Mouse (Mus musculus): ENCODE measurements around the gene Foxc1. TPM values are rescaled to one million over a fixed set of nuclear protein-coding genes. Genes with fewer than 3 reads are reported as not detected.
A peak's percentile ranks its signal among the peaks of the same experiment; 100 is the strongest.

Gene Foxc1
- polyA plus RNA-seq, 1 experiment from 2014 or later, result 1.0 TPM

- Histone ChIP-seq H3K27ac (replicated peaks) (no peak overlapping the region), H3K36me3 (no peaks in the 10 kb centered on the region), H3K27me3 (peaks cover 78% of the 10 kb centered on the region), H3K4me3 (peak overlapping the region; percentile 42), H3K9ac (replicated peaks) (no peak overlapping the region), H3K4me1 (peaks cover 44% of the 10 kb centered on the region), H3K4me2 (replicated peaks) (peak overlapping the region; percentile 77), H3K9me3 (no peaks in the 10 kb centered on the region)
- ATAC-seq (replicated peaks), result 0 out of 2 replicates have a peak, but pooled peaks have one; percentile 3
- WGBS, result 1% methylated on average over 72 of the region's 73 CpGs
Observed at GRCm38 (mm10) chr13:31808116-31808803, 1.8 kb downstream of the Foxc1 start.

GRCm38 (mm10) chr13:31808804-31809420, 2.5 kb downstream of the Foxc1 start:
- peaks cover 41% of the 10 kb centered on the region for H3K4me1 ChIP-seq
- no peaks in the 10 kb centered on the region for H3K9me3 ChIP-seq
- 5% methylated on average over 16 of the region's 16 CpGs for WGBS
- no peaks in the 10 kb centered on the region for H3K36me3 ChIP-seq
- no peak for ATAC-seq (replicated peaks)
- peaks cover 80% of the 10 kb centered on the region for H3K27me3 ChIP-seq
- H3K4me3 ChIP-seq, result peak overlapping the region; percentile 42
- no peak overlapping the region for H3K9ac ChIP-seq (replicated peaks)
- peak overlapping the region; percentile 77; the same call in 1 of the 2 replicates for H3K4me2 ChIP-seq (replicated peaks)
- H3K27ac ChIP-seq (replicated peaks), result no peak overlapping the region

GRCm38 (mm10) chr13:31809701-31810100, 3.3 kb downstream of the Foxc1 start:
- no peak overlapping the region for H3K4me2 ChIP-seq (replicated peaks)
- no peak overlapping the region for H3K27ac ChIP-seq (replicated peaks)
- no peaks in the 10 kb centered on the region for H3K36me3 ChIP-seq
- H3K9ac ChIP-seq (replicated peaks), result no peak overlapping the region
- H3K27me3 ChIP-seq, result peaks cover 81% of the 10 kb centered on the region
- peaks cover 41% of the 10 kb centered on the region for H3K4me1 ChIP-seq
- no peak for ATAC-seq (replicated peaks)
- WGBS, result 8% methylated on average over 6 of the region's 6 CpGs
- no peak overlapping the region for H3K4me3 ChIP-seq
- no peaks in the 10 kb centered on the region for H3K9me3 ChIP-seq

GRCm38 (mm10) chr13:31810375-31810692, 3.9 kb downstream of the Foxc1 start:
- no peak for ATAC-seq (replicated peaks)
- peaks cover 81% of the 10 kb centered on the region for H3K27me3 ChIP-seq
- peaks cover 41% of the 10 kb centered on the region for H3K4me1 ChIP-seq
- no peak overlapping the region for H3K9ac ChIP-seq (replicated peaks)
- H3K4me2 ChIP-seq (replicated peaks), result no peak overlapping the region
- H3K27ac ChIP-seq (replicated peaks), result no peak overlapping the region
- under 1% methylated on average over 9 of the region's 9 CpGs for WGBS
- no peaks in the 10 kb centered on the region for H3K9me3 ChIP-seq
- no peaks in the 10 kb centered on the region for H3K36me3 ChIP-seq
- peak overlapping the region; percentile 30 for H3K4me3 ChIP-seq

GRCm38 (mm10) chr13:31810693-31811541, 4.5 kb downstream of the Foxc1 start:
- Histone ChIP-seq H3K4me1 (peaks cover 38% of the 10 kb centered on the region), H3K4me3 (peak overlapping the region; percentile 30), H3K9me3 (no peaks in the 10 kb centered on the region), H3K36me3 (no peaks in the 10 kb centered on the region), H3K9ac (replicated peaks) (no peak overlapping the region), H3K4me2 (replicated peaks) (peak overlapping the region; percentile 34), H3K27me3 (peaks cover 81% of the 10 kb centered on the region), H3K27ac (replicated peaks) (no peak overlapping the region)
- 1% methylated on average over 62 of the region's 65 CpGs for WGBS
- peak; percentile 15; the same call in 1 of the 2 replicates for ATAC-seq (replicated peaks)

GRCm38 (mm10) chr13:31811542-31812021, 5.1 kb downstream of the Foxc1 start:
- Histone ChIP-seq H3K9ac (replicated peaks) (no peak overlapping the region), H3K27ac (replicated peaks) (no peak overlapping the region), H3K4me2 (replicated peaks) (peak overlapping the region; percentile 34), H3K36me3 (no peaks in the 10 kb centered on the region), H3K9me3 (no peaks in the 10 kb centered on the region), H3K27me3 (peaks cover 81% of the 10 kb centered on the region), H3K4me3 (peak overlapping the region; percentile 30), H3K4me1 (peaks cover 32% of the 10 kb centered on the region)
- ATAC-seq (replicated peaks), result no peak
- whole genome bisulfite sequencing, result 7% methylated on average over 44 of the region's 44 CpGs

- Histone ChIP-seq H3K27ac (replicated peaks) (no peak overlapping the region), H3K4me1 (peaks cover 21% of the 10 kb centered on the region), H3K9ac (replicated peaks) (no peak overlapping the region), H3K9me3 (no peaks in the 10 kb centered on the region), H3K36me3 (no peaks in the 10 kb centered on the region), H3K4me3 (no peak overlapping the region), H3K27me3 (peaks cover 79% of the 10 kb centered on the region), H3K4me2 (replicated peaks) (no peak overlapping the region)
- 51% methylated on average over 2 of the region's 2 CpGs for WGBS
- no peak for ATAC-seq (replicated peaks)
Observed at GRCm38 (mm10) chr13:31812701-31813100, 6.3 kb downstream of the Foxc1 start.

GRCm38 (mm10) chr13:31815383-31816003, 9.1 kb downstream of the Foxc1 start:
- peaks cover 77% of the 10 kb centered on the region for H3K27me3 ChIP-seq
- no peak overlapping the region for H3K4me2 ChIP-seq (replicated peaks)
- peaks cover 10% of the 10 kb centered on the region for H3K4me1 ChIP-seq
- H3K4me3 ChIP-seq, result no peak overlapping the region
- H3K9me3 ChIP-seq, result no peaks in the 10 kb centered on the region
- WGBS, result 35% methylated on average over 15 of the region's 15 CpGs
- no peaks in the 10 kb centered on the region for H3K36me3 ChIP-seq
- no peak overlapping the region for H3K27ac ChIP-seq (replicated peaks)
- H3K9ac ChIP-seq (replicated peaks), result no peak overlapping the region
- ATAC-seq (replicated peaks), result no peak

GRCm38 (mm10) chr13:31818337-31818736, 11.9 kb downstream of the Foxc1 start:
- Histone ChIP-seq H3K36me3 (no peaks in the 10 kb centered on the region), H3K4me3 (no peak overlapping the region), H3K27me3 (peaks cover 68% of the 10 kb centered on the region), H3K9ac (replicated peaks) (no peak overlapping the region), H3K4me1 (peaks cover 3% of the 10 kb centered on the region), H3K27ac (replicated peaks) (no peak overlapping the region), H3K9me3 (no peaks in the 10 kb centered on the region), H3K4me2 (replicated peaks) (no peak overlapping the region)
- 65% methylated on average over 7 of the region's 7 CpGs for WGBS
- no peak for ATAC-seq (replicated peaks)

GRCm38 (mm10) chr13:31819664-31820405, 13.4 kb downstream of the Foxc1 start:
- Histone ChIP-seq H3K4me3 (no peak overlapping the region), H3K9me3 (no peaks in the 10 kb centered on the region), H3K9ac (replicated peaks) (no peak overlapping the region), H3K27ac (replicated peaks) (no peak overlapping the region), H3K4me1 (peaks cover 3% of the 10 kb centered on the region), H3K36me3 (no peaks in the 10 kb centered on the region), H3K27me3 (peaks cover 53% of the 10 kb centered on the region), H3K4me2 (replicated peaks) (no peak overlapping the region)
- WGBS, result 37% methylated on average over 14 of the region's 14 CpGs
- ATAC-seq (replicated peaks), result no peak; the same call in 1 of the 2 replicates

GRCm38 (mm10) chr13:31820587-31821017, 14.2 kb downstream of the Foxc1 start:
- Histone ChIP-seq H3K4me2 (replicated peaks) (peak overlapping the region; percentile 43), H3K9me3 (no peaks in the 10 kb centered on the region), H3K36me3 (no peaks in the 10 kb centered on the region), H3K27me3 (peaks cover 45% of the 10 kb centered on the region), H3K27ac (replicated peaks) (no peak overlapping the region), H3K9ac (replicated peaks) (peak overlapping the region; percentile 30; the same call in 1 of the 2 replicates), H3K4me1 (peaks cover 3% of the 10 kb centered on the region), H3K4me3 (peak overlapping the region; percentile 28)
- peak; percentile 71 for ATAC-seq (replicated peaks)
- WGBS, result 4% methylated on average over 16 of the region's 16 CpGs

Measured in forebrain, embryonic 15.5 days (tissue).